Mouse (Mus musculus) kidney, adult 9 months (tissue): Measurements from ENCODE around the gene Dmpk.

Source experiments
- DNase-seq: peaks from one replicate; pipeline ENCODE4 v3.0.0; 2022

Gene Dmpk

DNA sequence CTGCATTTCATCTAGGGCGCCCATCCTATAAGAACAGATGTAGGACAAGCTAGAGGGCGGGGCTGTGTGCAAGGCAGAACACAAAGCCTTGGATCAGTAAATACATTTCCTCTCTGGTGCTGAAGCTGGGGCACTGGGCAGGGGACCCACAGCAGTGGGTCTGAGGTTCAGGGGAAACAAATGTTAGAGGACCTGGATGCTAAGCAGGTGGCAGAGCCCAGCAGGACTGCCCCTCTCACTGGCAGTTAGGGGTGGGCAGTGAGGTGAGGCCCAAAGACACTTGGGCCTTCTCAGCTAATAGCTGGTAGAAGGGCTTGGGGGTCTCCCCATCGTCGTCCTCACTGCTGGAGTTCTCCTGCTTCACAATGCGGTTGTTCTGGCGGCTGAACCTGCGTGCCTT lies 15.2 kb downstream of the Dmpk start:
- DNase-seq: no peak

DNA sequence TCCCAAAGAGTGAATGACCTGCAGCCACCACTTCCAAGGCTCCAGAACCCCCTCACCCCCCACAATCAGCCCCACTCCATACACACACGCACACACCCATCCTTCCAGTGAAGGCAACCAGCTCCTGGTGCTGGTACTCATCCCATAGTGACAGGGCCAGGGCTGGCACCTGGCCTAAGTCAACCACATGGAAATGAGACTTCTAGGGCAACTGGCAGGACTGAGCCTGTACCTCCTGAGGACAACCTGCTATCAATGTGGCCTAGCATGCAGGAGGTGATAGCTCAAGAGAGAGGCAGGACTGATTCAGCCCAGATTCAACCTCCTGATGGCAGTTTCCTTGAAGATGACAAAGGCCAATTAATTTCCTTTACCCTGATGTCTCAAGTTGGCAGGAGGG lies 16.6 kb downstream of the Dmpk start:
- no peak for DNase-seq

DNA sequence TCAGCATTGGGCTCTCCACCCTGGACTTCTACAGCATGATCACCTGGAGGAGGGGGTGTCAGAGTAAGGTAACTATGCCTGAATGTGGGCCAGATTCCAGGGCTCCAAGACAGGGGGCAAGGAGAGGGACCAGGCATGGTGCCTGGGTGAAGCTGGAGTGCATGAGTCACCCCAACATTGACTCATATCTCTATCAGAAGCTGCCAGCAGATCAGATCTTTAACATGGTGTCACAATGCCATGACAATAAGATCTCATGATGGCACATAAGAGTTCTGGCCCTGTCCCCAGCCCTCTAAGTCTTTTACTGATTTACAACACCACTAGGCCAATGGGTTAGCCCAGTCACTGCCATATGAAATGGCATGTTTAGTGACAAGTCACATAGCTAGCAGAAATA lies 20.1 kb downstream of the Dmpk start:
- no peak for DNase-seq

DNA sequence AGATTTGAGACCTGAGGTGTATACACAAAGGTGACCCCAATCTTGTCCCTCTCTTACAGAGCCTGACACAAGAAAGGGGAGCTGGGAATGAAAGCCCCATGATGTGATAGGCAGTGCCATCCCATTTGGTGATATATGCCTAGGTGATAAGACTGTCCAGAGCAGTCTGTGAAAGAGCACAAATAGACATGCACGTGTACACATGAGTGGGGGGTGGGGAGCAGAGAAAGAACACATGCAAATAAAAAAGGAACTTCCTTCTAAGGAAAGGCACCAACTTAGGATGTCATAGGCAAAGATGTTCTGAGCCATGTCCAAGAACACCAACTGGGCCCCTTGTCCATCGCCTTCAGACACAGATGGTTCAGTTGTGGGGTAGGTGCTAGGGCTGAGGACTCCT lies 20.8 kb downstream of the Dmpk start:
- DNase-seq: no peak

DNA sequence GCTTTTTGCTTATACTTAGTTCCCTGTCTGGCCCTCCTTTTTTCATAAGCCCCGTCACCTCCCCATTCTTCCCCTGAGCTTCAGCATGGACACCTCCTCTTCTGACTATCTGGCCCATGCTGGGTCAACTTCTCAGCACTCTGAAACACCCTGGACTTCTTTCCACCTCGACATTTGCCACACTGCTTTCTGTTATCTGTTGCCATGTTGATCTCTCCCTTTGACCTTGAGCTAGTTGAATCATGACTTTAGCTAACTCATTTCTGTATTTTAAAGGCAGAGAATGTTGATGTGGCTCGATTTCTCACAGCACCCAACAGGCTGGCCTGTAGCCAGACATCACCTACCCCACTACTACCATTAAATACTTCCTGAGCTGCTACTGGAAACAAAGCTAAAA lies 23.8 kb downstream of the Dmpk start:
- no peak for DNase-seq

DNA sequence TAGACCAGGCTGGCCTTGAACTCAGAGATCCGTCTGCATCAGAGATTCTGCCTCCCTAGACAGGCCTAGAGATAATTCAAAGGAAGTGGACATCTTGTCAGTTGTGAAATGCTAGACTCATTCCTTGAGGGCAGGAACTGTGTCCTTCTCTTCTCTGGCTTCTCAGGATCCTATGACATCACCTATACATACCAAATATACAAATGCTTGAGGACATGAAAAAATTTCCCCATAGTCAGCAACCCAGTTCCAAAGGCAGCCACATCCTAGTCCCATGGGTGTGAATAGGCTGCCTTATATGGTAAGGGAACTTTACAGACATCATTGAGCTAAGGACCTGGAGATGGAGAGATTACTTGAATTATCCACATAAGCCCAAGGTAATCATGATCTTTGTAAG lies 25.9 kb downstream of the Dmpk start:
- DNase-seq: no peak

DNA sequence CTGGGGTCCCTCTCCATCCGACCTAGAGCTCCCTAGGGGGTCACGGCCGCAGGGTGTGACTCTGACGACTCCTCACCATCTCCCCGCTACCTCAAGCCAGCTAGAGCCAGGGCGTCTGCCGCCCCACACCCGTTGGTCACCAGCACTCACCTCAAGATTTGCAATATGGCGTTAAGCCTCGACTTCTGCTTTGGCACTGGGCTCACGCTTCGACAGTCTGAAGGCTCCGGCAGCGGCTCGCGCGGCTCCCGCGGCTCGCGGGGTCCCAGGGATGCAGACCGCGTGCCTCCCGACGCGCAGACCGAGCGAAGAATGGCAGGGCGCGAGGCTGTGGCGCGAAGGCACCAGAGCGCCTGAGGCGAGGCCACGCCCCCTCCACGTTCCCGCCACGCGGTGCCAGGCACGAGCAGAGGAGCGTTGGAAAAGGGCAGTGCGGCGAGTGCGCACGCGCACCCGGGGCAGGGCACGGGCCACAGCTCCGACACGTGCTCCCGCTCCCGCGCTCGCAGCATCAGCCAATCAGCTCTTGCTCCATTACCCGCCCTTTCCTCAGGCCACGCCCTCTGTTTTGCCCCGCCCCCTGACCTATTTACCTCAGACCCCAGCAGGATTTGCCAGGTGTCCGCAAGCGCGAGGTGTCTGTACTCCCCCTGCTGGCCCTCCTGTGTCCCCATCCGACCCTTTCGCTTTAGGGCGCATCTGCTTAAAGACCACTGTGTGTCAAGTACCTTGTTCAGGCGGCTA lies 34.6 kb downstream of the Dmpk start, which contains the start of gene Gm4969:
Gene Gm4969 (minus strand): TSS at position 341 of the 744 bp plus-strand sequence.
- DNase-seq: peak; percentile 67

DNA sequence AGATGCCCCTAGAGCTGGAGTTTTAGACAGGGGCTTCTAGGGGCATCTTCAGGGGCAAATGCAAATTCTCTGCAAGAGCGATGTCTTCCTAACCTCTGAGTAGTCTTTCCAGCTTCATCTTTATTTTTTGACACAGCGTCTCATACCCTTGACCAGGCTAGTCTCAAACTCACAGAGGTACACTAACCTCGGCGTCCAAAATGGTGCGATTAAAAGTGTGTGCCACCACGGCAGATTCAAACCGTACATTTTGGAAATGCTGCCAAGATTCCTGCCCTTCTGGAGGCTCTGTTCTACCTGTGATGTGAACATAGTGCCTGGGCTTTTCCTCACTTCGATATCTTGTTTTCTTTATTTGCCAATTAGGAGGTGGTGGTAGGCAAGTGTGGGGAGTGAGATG lies 35.4 kb downstream of the Dmpk start:
- peak; percentile 50 for DNase-seq

DNA sequence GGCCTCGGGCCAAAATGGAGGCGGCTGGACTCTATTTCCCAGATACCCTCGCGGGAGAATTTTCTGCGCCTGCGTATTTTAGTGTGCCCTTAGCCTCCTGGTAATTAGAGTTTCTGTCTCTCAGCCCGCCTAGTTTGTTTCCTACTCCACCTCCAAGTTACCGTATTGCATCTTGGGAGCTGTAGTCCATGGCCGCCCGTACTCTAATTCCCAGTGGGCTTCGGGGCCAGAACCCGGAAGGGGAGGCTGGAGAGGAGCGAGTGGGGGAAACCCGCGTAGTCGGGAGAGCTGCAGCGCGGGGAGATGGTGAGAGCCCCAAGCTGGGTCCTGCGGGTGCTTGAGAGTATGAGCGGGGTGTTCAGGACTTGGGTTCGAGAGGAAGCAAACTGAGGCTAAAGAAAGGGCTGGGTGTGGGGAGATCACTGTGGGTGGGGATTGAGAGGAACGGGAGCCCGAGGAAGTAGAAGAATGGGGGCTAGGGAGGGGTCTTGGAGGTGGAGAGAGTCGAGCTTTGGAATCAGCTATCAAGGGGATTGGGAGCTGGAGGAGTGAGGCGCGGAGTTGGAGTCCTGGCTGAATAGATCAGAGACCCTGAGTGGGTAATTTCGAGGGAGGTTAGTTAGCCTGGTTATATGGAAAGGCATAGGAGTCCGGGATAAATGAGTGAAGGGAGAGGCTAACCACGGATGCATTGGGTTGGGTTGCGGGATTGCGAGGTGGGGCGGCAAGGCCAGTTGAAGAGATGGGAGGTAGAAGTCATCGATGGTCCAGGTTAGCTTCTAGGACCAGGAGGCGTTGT lies 36.2 kb downstream of the Dmpk start, which contains the start of gene Fbxo46:
Gene Fbxo46 (plus strand): TSS at position 229 of the 799 bp plus-strand sequence.
- peak; percentile 98 for DNase-seq

DNA sequence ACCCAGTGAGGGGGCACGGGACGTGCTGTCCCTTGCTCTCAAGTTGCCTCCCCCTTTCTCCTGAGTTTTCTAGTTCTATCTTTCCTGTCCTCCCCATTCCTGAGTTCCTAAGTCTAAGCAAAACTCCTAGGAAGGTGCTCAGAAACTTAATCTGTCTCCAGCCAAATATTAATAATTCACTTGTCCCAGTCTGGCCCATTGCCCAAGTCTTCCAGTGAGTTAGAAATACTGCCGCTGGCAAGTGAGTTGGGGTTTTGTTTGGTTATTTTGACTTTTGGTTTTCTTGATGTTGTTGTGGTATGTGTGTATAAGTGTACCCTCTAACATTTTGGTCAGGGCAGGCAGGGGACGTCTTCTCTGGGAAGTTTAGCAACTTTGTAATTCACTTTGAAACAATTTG lies 38.0 kb downstream of the Dmpk start:
- DNase-seq: peak; percentile 88

DNA sequence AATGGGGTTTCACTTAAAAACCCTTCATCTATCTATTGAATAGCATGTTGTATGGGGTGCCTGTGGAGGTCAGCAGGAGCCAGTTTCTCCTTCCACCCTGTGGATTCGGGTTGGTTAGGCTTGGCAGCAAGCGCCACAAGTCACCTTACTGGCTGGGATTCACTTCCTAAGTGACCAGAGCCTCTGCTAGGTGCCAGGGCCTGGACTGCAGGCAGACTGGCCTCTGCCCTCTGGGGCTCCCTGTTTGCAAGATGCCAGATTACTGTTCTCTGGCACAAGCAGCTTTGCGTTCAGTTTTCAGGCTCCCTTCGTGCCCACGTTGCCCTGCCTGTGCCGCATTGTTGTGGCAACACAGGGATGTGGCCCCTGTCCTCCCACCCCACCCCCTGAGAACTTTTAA lies 41.1 kb downstream of the Dmpk start:
- DNase-seq: peak; percentile 64

DNA sequence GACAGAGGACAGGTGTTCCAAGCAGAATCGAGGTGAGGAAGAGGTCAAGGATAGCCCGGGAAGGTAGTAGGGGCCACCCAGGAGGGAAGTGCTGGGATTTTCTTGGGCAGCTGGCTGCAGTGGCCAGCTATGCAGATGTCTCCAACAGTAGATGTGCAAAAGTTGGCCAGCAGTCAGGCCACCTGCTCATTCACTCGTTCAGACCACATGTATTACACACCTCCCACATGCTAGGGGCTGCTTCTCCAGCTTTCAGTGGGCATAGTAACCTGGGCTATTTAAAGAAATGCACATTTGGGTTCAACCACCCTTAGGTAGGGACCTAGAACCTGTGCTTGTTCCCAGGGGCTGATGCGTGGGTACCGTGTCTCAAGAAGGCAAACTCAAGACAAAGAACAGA lies 44.1 kb downstream of the Dmpk start:
- DNase-seq: no peak

DNA sequence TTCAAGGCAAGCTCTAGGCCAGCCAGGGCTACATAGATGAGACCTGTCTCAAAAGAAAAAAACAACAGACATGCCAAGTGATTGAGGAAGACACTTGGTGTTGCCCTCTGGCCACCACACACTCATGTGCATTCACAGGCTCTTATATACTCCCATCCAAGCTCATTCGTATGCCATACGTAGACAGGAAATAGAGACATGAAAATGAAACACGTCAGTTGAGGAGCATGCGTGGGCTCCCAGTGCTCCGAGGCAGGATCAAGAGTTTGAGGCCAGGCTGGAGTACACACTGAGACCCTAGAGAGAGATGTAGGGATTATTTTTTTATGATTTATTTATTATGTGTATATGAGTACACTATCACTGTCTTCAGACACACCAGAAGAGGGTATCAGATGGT lies 45.7 kb downstream of the Dmpk start:
- DNase-seq: no peak

DNA sequence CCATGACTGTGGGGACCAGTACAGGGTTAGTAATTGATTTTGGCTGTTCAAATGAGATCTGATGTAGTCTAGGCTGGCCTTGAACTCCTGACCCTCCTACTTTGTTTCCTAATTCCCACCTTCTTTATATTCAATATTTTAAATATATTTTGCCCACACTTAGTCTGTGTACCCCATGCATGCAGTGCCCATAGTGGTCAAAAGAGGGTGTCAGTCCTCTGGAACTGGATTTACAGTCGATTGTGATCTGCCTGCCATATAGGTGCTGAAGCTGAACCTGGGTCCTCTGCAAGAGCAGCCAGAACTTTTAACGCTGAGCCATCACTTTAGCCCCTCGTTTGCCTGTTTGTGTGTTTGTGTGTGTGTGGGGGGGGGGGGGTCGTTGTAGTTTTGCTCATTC lies 47.0 kb downstream of the Dmpk start:
- no peak for DNase-seq

DNA sequence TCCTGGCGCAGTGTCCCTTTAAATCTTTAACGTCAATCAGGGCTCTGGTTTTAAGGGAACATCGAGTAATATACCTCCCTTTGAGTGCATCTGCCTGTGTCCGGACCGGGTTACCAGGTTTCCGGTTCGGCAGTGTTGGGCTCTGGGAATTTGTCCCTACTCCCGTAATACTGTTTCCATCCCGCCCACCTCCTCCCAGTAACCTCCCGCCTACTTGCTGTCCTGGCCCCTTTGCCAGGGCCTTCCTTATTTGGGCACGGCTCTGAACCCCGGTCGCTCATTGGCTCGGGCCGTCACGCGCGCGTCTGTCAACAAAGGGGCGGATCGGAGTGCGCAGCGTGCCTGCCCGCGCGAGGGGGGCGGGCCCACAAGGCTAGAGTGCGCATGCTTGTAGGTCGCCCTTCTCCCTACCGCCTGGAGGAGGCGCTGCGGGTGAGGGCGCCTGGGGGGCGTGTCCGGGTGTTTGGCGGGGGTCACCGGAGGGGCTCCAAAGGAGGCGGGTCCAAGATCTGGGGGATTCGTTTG lies 47.7 kb downstream of the Dmpk start:
- peak; percentile 99 for DNase-seq

DNA sequence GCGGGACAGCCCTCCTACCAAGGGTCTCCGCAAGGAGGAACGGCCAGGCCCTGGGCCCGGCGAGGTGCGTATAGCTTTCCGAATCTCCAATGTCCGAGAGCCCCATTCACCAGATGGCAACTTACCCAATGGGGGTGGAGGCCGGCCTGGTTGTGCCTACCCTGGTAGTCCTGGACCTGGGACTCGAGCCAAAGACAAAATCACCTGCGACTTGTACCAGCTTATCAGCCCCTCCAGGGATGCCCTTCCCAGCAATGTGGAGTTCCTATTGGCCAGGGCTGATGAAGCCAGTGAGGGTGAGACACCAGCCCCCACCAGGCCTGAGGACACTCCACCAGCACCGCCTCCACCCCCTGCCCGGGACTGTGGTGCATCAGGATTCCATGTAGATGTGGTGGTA lies 52.5 kb downstream of the Dmpk start:
- DNase-seq: no peak

DNA sequence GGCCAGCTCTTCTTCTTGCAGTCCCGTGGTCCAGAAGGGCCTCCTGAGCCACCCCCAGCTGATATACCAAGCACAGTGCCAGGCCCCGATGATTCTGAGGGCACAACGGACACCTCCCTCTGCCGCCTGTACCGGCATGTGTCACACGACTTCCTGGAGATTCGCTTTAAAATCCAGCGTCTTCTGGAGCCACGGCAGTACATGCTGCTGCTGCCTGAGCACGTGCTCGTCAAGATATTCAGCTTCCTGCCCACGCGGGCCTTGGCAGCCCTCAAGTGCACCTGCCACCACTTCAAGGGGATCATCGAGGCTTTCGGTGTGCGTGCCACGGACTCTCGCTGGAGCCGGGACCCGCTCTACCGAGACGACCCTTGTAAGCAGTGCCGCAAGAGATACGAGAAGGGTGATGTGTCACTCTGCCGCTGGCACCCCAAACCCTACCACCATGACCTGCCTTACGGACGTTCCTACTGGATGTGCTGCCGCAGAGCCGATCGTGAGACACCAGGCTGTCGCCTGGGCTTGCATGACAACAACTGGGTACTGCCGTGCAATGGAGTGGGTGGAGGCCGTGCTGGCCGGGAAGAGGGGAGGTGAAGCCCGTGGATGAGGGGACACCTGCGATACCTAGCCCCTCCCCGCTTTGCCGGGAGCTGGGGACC lies 53.2 kb downstream of the Dmpk start:
- no peak for DNase-seq

DNA sequence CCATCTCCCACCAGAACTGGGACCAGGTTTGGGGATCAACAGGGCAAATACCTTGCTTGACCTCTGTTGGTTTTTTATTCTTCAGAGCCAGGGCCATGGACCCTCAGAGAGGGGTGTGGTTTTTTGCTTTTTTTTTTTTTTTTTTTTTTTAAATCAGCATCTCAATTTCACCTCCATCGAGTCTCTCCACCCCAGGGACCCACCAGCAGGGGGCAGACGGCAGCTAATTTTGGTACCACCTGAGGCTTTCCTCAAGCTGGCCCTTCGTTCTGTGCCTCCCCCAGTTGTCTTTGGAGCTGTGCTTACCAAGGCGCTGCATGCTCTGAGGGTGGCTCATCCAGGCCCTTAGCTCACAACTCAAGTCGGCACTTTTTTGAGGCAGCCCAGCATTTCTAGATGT lies 53.7 kb downstream of the Dmpk start:
- peak; percentile 58 for DNase-seq
